Mouse (Mus musculus) heart, adult 2 months (tissue): ENCODE data around the gene Myrf.

Experiments
- CTCF ChIP-seq: fragments of 200-600 bp; IDR thresholded peaks from 2 replicates; pipeline ENCODE4 v1.8.1; 2022; ENCODE audit warnings: antibody characterized with exemption, mild to moderate bottlenecking, moderate library complexity
- EP300 ChIP-seq: fragments of 200-500 bp; IDR thresholded peaks from 2 replicates; pipeline ENCODE4 v1.6.1; 2011; ENCODE audit warnings: low read depth, low read length, control low read depth; ENCODE audit not compliant: insufficient read depth

DNA sequence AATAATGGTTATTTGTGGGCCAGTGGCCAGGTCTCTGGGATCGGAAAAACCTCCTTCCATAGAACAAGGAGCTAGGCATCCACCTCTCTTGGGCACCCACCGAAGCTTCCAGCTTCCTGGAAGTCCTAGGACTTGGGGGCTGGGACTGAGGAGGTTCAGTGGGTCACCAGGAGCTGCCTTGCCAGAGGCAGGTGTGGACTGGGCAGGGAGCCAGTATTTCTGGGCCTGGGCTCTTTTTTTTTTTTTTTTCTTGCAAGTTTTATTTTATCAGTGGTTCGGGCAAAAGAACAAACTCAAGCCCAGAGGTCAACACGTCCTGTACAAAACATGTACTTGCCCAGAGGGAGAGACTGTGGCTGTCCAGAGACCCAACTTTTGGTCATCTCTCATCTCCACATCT, 14.8 kb downstream of the Myrf start:
- TF ChIP-seq CTCF = no peak
- no peak for TF ChIP-seq EP300
